8 mouse cellular contexts compared by ENCODE assay signal in the genomic region with DNA sequence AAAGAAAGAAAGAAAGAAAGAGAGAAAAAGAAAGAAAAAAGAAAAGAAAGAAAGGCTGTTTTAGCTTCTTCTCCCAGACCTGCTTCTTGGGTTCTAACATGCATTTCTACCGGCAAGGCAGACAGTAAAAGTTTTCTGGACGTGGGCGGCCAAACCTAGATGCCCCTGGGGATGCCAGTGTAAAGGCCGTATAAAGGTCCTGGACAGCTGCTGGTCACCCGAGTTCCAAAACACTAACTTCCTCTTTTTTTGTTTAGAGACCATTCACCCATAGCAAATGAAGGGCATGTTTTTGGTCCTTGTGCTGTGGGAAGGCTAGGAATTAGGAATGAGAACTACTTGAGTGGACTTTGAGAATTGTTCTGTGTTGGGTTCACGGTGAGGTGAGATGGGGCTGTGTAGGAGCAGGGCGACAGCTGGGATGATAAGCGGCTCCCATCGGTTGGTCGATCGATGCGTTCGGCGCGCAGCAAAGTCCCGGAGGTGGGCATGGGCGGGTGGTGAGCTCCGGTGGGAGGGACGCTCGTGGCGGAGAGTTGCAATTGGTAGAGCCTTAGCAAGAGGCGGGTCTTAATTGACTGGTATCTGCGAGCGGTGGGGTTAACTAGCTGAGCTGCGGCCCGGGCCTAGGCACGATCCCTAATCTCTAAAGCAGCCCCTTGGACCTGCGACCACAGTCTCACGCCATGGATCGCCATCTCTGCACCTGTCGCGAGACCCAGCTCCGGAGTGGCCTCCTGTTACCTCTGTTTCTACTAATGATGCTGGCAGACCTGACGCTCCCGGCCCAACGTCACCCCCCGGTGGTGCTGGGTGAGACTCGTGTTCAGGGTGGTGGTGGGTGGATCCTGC. TPM values are rescaled to one million over a fixed set of nuclear protein-coding genes. Genes with fewer than 3 reads are reported as not detected.
DNase-seq lines count a peak whose midpoint lies in the region; ATAC-seq lines count a peak whose summit lies in the region.

A gene (plus strand): TSS at position 599 of the 852 bp plus-strand sequence.

- no peaks in the 10 kb centered on the region for H3K27me3 ChIP-seq in intestine, embryonic 15.5 days (replicated peaks)

- peak within 1 kb of the TSS; percentile 72 for H3K4me2 ChIP-seq in intestine, embryonic 15.5 days (replicated peaks)

- 1% methylated on average over 38 of the region's 38 CpGs for WGBS in intestine, embryonic 15.5 days

- no peaks in the 10 kb centered on the region for H3K9me3 ChIP-seq in intestine, embryonic 15.5 days

- peak within 1 kb of the TSS; percentile 64 for H3K4me3 ChIP-seq in intestine, embryonic 15.5 days (replicated peaks)

- no peaks in the 10 kb centered on the region for H3K36me3 ChIP-seq in intestine, embryonic 15.5 days

- peak; percentile 92 for DNase-seq in adrenal gland, adult 8-10 months
- DNase-seq in embryo, embryonic 11.5 days (ENCODE audit: low read depth, low spot score) = peak; percentile 84
- DNase-seq in gastrocnemius, postnatal 36 days = peak; percentile 88 to 89
- DNase-seq in left cerebral cortex, postnatal 25 days (ENCODE audit: low spot score in 2 of 2) = peak; percentile 94 to 97
- DNase-seq in mesoderm, embryonic 11.5 days (ENCODE audit: low read depth, low spot score) = peak; percentile 94
- peak; percentile 93 for DNase-seq in right cerebral cortex, postnatal 25 days
- DNase-seq in urinary bladder, postnatal 36 days (ENCODE audit: low spot score in 2 of 2) = peak; percentile 84 to 93

- H3K4me1 ChIP-seq in intestine, embryonic 15.5 days (replicated peaks) = peaks cover 6% of the 10 kb centered on the region; the same call in 1 of the 2 replicates

- H3K9ac ChIP-seq in intestine, embryonic 15.5 days = peak within 1 kb of the TSS; percentile 54

- intact Hi-C loops in gastrocnemius, postnatal 36 days (cut with DNase I) = loop anchor here (10.0 kb wide), 1 partner anchor 255 kb away; no protein-coding TSS in a partner anchor
- intact Hi-C loops in left cerebral cortex, postnatal 25 days (cut with DNase I) = no loop called here

- ATAC-seq in intestine, embryonic 15.5 days = peak; percentile 99

- no peak within 1 kb of the TSS for H3K27ac ChIP-seq in intestine, embryonic 15.5 days

RNA-seq across cellular contexts. Expression of the gene that starts here (rescaled TPM):
- 10 to 100 TPM; 31.7 to 39.8 (median 35.4) TPM for total RNA-seq in adrenal gland, adult 8-10 months (2022)
- total RNA-seq in gastrocnemius, postnatal 36 days (2021) = 1 to 10 TPM; 2.8 to 3.0 TPM
- 10.2 and 10.7 TPM in 2 replicates for polyA plus RNA-seq in intestine, embryonic 15.5 days (2015; fragmentation: Nextera tagmentation; extraction: Ambion mirVana)
- 10 to 100 TPM; 25.4 to 27.5 TPM for total RNA-seq in left cerebral cortex, postnatal 25 days (2021)

Comparison
In these comparisons a context has a peak if more than half of its experiments do, and no peak if none do; other contexts are left out.
1. RNA of the gene that starts here (total RNA-seq): 31.7 to 39.8 TPM in adrenal gland, adult 8-10 months and 25.4 to 27.5 TPM in left cerebral cortex, postnatal 25 days; 2.8 to 3.0 TPM in gastrocnemius, postnatal 36 days; every median in the first group is over 4 times any median in the second.
2. Peak in every context shown above with its lines, with median percentiles within 50 percentile points of each other: DNase-seq.